Mouse (Mus musculus) liver, embryonic 15.5 days (tissue): ENCODE measurements around the gene Ccnd2. TPM values are rescaled to one million over a fixed set of nuclear protein-coding genes. Genes with fewer than 3 reads are reported as not detected.

Source experiments
- ATAC-seq: fragments of 200-750 bp; cut with Nextera tagmentation; 2 replicates; pipeline ENCODE4 v1.8.0; 2017; ENCODE audit warnings: moderate number of reproducible peaks, mild to moderate bottlenecking, moderate library complexity; ENCODE audit not compliant: insufficient read depth
- H3K27ac ChIP-seq: fragments of 300-500 bp; sonication (generic); replicated peaks from 2 replicates; pipeline ENCODE4 v1.5.1; 2015; ENCODE audit warnings: mild to moderate bottlenecking, inconsistent platforms
- H3K27me3 ChIP-seq: fragments of 300-500 bp; sonication (generic); 2 replicates; pipeline ENCODE4 v1.6.1; 2015; ENCODE audit warnings: mild to moderate bottlenecking, inconsistent platforms
- H3K36me3 ChIP-seq: fragments of 300-500 bp; sonication (generic); replicated peaks from 2 replicates; pipeline ENCODE4 v1.6.1; 2015; ENCODE audit warnings: moderate library complexity, mild to moderate bottlenecking, inconsistent platforms
- H3K4me1 ChIP-seq: fragments of 300-500 bp; sonication (generic); replicated peaks from 2 replicates; pipeline ENCODE4 v1.6.1; 2015; ENCODE audit warnings: inconsistent platforms
- H3K4me2 ChIP-seq: fragments of 300-500 bp; sonication (generic); 2 replicates; pipeline ENCODE4 v1.6.1; 2015; ENCODE audit warnings: moderate library complexity, mild to moderate bottlenecking, inconsistent platforms
- H3K4me3 ChIP-seq: fragments of 300-500 bp; sonication (generic); replicated peaks from 2 replicates; pipeline ENCODE4 v1.5.1; 2015; ENCODE audit warnings: mild to moderate bottlenecking, inconsistent platforms
- H3K9ac ChIP-seq: fragments of 300-500 bp; sonication (generic); 2 replicates; pipeline ENCODE4 v1.6.1; 2015; ENCODE audit warnings: moderate library complexity, mild to moderate bottlenecking, inconsistent platforms
- H3K9me3 ChIP-seq: fragments of 300-500 bp; sonication (generic); replicated peaks from 2 replicates; pipeline ENCODE4 v1.6.1; 2016; ENCODE audit warnings: inconsistent platforms
- WGBS: fragments of 180-500 bp; shearing (Covaris S2); methylation state at CpG from one replicate; pipeline ENCODE4 v1.1.7; 2015; ENCODE audit warnings: mixed read lengths; ENCODE audit not compliant: insufficient replicate concordance; 5-methylcytosine and 5-hydroxymethylcytosine counted together
- polyA plus RNA-seq: library from polyadenylated mRNA; unstranded; fragments of >200 nt; fragmentation: Nextera tagmentation; extraction: Ambion mirVana; gene quantifications from 2 replicates; pipeline ENCODE4 v1.2.1, GENCODE M21; 2015

Ccnd2 gene
- polyA plus RNA-seq, 1 experiment from 2014 or later = 47.6 TPM

GRCm38 (mm10) chr6:127130377-127130776 is 21.6 kb downstream of the Ccnd2 start:
- Histone ChIP-seq H3K9me3 (no peaks in the 10 kb centered on the region), H3K4me1 (no peaks in the 10 kb centered on the region), H3K36me3 (0 out of 2 replicates have a peak, but pooled peaks cover 6% of the 10 kb centered on the region), H3K9ac (no peak overlapping the region), H3K27ac (no peak overlapping the region), H3K4me2 (no peak overlapping the region), H3K27me3 (no peaks in the 10 kb centered on the region), H3K4me3 (no peak overlapping the region)
- ATAC-seq = no peak
- WGBS = 83% methylated on average over 13 of the region's 13 CpGs

GRCm38 (mm10) chr6:127129659-127130058 is 22.3 kb downstream of the Ccnd2 start:
- H3K27me3 ChIP-seq = no peaks in the 10 kb centered on the region
- H3K9me3 ChIP-seq = no peaks in the 10 kb centered on the region
- H3K4me2 ChIP-seq = no peak overlapping the region
- no peak overlapping the region for H3K27ac ChIP-seq
- no peak overlapping the region for H3K9ac ChIP-seq
- H3K4me1 ChIP-seq = no peaks in the 10 kb centered on the region
- 0 out of 2 replicates have a peak, but pooled peaks cover 6% of the 10 kb centered on the region for H3K36me3 ChIP-seq
- H3K4me3 ChIP-seq = no peak overlapping the region
- no peak for ATAC-seq
- 80% methylated on average over 14 of the region's 14 CpGs for WGBS

- no peak for ATAC-seq
- 73% methylated on average over 7 of the region's 7 CpGs for WGBS
- H3K27ac ChIP-seq = no peak overlapping the region
Observed at GRCm38 (mm10) chr6:127123506-127123905, 28.5 kb downstream of the Ccnd2 start.

GRCm38 (mm10) chr6:127122996-127123395 is 29.0 kb downstream of the Ccnd2 start:
- 0 out of 2 replicates have a peak, but pooled peaks cover 6% of the 10 kb centered on the region for H3K36me3 ChIP-seq
- no peaks in the 10 kb centered on the region for H3K27me3 ChIP-seq
- no peak overlapping the region for H3K4me3 ChIP-seq
- H3K9me3 ChIP-seq = no peaks in the 10 kb centered on the region
- 52% methylated on average over 5 of the region's 5 CpGs for WGBS
- no peak overlapping the region for H3K27ac ChIP-seq
- no peak overlapping the region for H3K4me2 ChIP-seq
- ATAC-seq = no peak
- H3K4me1 ChIP-seq = no peaks in the 10 kb centered on the region
- H3K9ac ChIP-seq = no peak overlapping the region

More at GRCm38 (mm10) chr6:127123506-127123905, 28.5 kb downstream of the Ccnd2 start:
- Histone ChIP-seq H3K36me3 (0 out of 2 replicates have a peak, but pooled peaks cover 6% of the 10 kb centered on the region), H3K4me2 (no peak overlapping the region), H3K4me3 (no peak overlapping the region), H3K4me1 (no peaks in the 10 kb centered on the region), H3K27me3 (no peaks in the 10 kb centered on the region), H3K9ac (no peak overlapping the region), H3K9me3 (no peaks in the 10 kb centered on the region)

- Histone ChIP-seq H3K9ac (no peak overlapping the region), H3K4me3 (no peak overlapping the region), H3K36me3 (no peaks in the 10 kb centered on the region), H3K27me3 (no peaks in the 10 kb centered on the region), H3K4me1 (no peaks in the 10 kb centered on the region), H3K27ac (no peak overlapping the region), H3K4me2 (no peak overlapping the region), H3K9me3 (no peaks in the 10 kb centered on the region)
- 46% methylated on average over 4 of the region's 4 CpGs for WGBS
- no peak for ATAC-seq
Observed at GRCm38 (mm10) chr6:127122221-127122806, 29.7 kb downstream of the Ccnd2 start.

- Histone ChIP-seq H3K27ac (no peak overlapping the region), H3K4me1 (no peaks in the 10 kb centered on the region), H3K4me2 (no peak overlapping the region), H3K27me3 (peaks cover 28% of the 10 kb centered on the region), H3K9ac (no peak overlapping the region), H3K4me3 (no peak overlapping the region), H3K9me3 (no peaks in the 10 kb centered on the region), H3K36me3 (no peaks in the 10 kb centered on the region)
- no peak for ATAC-seq
- 64% methylated on average over 23 of the region's 23 CpGs for WGBS
Observed at GRCm38 (mm10) chr6:127114753-127115456, 37.1 kb downstream of the Ccnd2 start.

- Histone ChIP-seq H3K9ac (0 out of 2 replicates have a peak within 1 kb of the TSS, but pooled peaks have one; percentile 8), H3K27ac (no peak within 1 kb of the TSS), H3K36me3 (no peaks in the 10 kb centered on the region), H3K4me2 (peak within 1 kb of the TSS; percentile 66), H3K27me3 (peaks cover 37% of the 10 kb centered on the region), H3K9me3 (no peaks in the 10 kb centered on the region), H3K4me3 (peak within 1 kb of the TSS; percentile 56), H3K4me1 (peaks cover 3% of the 10 kb centered on the region; the same call in 1 of the 2 replicates)
- peak; percentile 89 for ATAC-seq
- under 1% methylated on average over 37 of the region's 37 CpGs for WGBS
Observed at GRCm38 (mm10) chr6:127109402-127109930, 42.5 kb downstream of the Ccnd2 start, which contains the start of gene Tigar. Gene Tigar, minus strand, starts transcription at chr6:127109557.

GRCm38 (mm10) chr6:127108368-127109060 is 43.5 kb downstream of the Ccnd2 start:
- H3K4me1 ChIP-seq = peaks cover 3% of the 10 kb centered on the region; the same call in 1 of the 2 replicates
- no peak overlapping the region for H3K27ac ChIP-seq
- peak overlapping the region; percentile 66 for H3K4me2 ChIP-seq
- H3K27me3 ChIP-seq = peaks cover 37% of the 10 kb centered on the region
- WGBS = 20% methylated on average over 20 of the region's 20 CpGs
- H3K9me3 ChIP-seq = no peaks in the 10 kb centered on the region
- H3K36me3 ChIP-seq = no peaks in the 10 kb centered on the region
- no peak overlapping the region for H3K9ac ChIP-seq
- ATAC-seq = no peak
- H3K4me3 ChIP-seq = peak overlapping the region; percentile 56

GRCm38 (mm10) chr6:127107413-127107812 is 44.6 kb downstream of the Ccnd2 start:
- H3K4me1 ChIP-seq = peaks cover 3% of the 10 kb centered on the region; the same call in 1 of the 2 replicates
- H3K36me3 ChIP-seq = no peaks in the 10 kb centered on the region
- H3K27ac ChIP-seq = no peak overlapping the region
- H3K9me3 ChIP-seq = no peaks in the 10 kb centered on the region
- H3K27me3 ChIP-seq = peaks cover 37% of the 10 kb centered on the region
- no peak overlapping the region for H3K4me3 ChIP-seq
- H3K4me2 ChIP-seq = no peak overlapping the region
- H3K9ac ChIP-seq = no peak overlapping the region
- ATAC-seq = no peak

GRCm38 (mm10) chr6:127106726-127107125 is 45.3 kb downstream of the Ccnd2 start:
- H3K27me3 ChIP-seq = peaks cover 33% of the 10 kb centered on the region
- WGBS = 71% methylated on average over 5 of the region's 5 CpGs

GRCm38 (mm10) chr6:127106189-127106588 is 45.8 kb downstream of the Ccnd2 start:
- H3K9ac ChIP-seq = no peak overlapping the region
- no peaks in the 10 kb centered on the region for H3K36me3 ChIP-seq
- WGBS = 68% methylated on average over 5 of the region's 5 CpGs
- no peak overlapping the region for H3K4me2 ChIP-seq
- H3K4me1 ChIP-seq = peaks cover 3% of the 10 kb centered on the region; the same call in 1 of the 2 replicates
- no peaks in the 10 kb centered on the region for H3K9me3 ChIP-seq
- ATAC-seq = no peak
- no peak overlapping the region for H3K4me3 ChIP-seq
- H3K27ac ChIP-seq = no peak overlapping the region
- H3K27me3 ChIP-seq = peaks cover 28% of the 10 kb centered on the region

More at GRCm38 (mm10) chr6:127106726-127107125, 45.3 kb downstream of the Ccnd2 start:
- H3K4me1 ChIP-seq = peaks cover 3% of the 10 kb centered on the region; the same call in 1 of the 2 replicates
- no peak for ATAC-seq
- H3K36me3 ChIP-seq = no peaks in the 10 kb centered on the region
- H3K9me3 ChIP-seq = no peaks in the 10 kb centered on the region
- H3K4me2 ChIP-seq = no peak overlapping the region
- H3K4me3 ChIP-seq = no peak overlapping the region
- H3K27ac ChIP-seq = no peak overlapping the region
- H3K9ac ChIP-seq = no peak overlapping the region
